Mouse (Mus musculus) adrenal gland, postnatal 4 days (tissue): ENCODE measurements around the gene Rab13. TPM values are rescaled to one million over a fixed set of nuclear protein-coding genes. Genes with fewer than 3 reads are reported as not detected.

ENCODE experiments used
- DNase-seq, 2 experiments: peaks; one replicate each; pipeline ENCODE4 v3.0.0; 2021 to 2022; ENCODE audit warnings: low spot score in 2 of 2, mixed read lengths in 2 of 2
- long read RNA-seq, 2 experiments: library from polyadenylated mRNA; stranded (forward); transcript quantifications; one replicate each; pipeline ENCODE4 v2.0.0; 2021
- total RNA-seq, 2 experiments: library from RNA; stranded (reverse); gene quantifications; 2 replicates each; pipeline ENCODE4 v1.2.3; 2021

Rab13 gene
- 10 to 100 TPM; 52.7 to 56.4 TPM for total RNA-seq
- long read RNA-seq, experiment 1, transcript Rab13-201 (8 exons, 1,107 nt), result major isoform, 26 of 37 reads
- long read RNA-seq, experiment 1, partial matches to known transcripts, result 8 of 37 reads
- long read RNA-seq, experiment 1, other reads (novel, unspliced or antisense), result 3 of 37 reads
- long read RNA-seq, experiment 2, transcript Rab13-201 (8 exons, 1,107 nt), result major isoform, 26 of 37 reads
- long read RNA-seq, experiment 2, partial matches to known transcripts, result 2 of 37 reads
- long read RNA-seq, experiment 2, other reads (novel, unspliced or antisense), result 7 of 37 reads

DNA sequence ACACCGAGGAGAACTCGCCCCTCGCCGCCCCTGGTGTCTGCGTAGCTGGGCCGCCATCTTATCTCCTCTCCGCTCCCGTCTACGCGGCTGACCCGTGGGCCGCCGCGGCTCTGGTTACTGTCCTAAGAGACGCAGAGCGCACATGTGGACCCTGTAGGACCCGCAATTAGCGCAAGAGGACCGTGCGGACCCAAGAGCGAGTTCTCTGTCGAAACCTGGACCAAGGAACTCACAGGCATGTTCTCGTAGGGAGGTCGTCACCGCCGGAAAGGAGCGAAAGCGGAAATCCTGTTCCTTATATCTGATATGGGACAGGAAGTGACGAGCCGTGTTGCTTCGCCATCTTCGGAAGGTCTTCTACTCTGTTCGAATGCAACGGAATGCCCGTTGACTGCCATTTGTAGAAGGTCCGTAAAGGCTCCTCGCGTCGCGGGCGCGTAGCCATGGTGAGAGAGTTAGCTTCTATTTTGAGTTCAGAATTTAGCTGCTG is at the start of gene Rab13, which contains the start of gene Rps27:
Rab13 (plus strand) TSS at position 319 of the 490 bp plus-strand sequence.
Rps27 (minus strand) TSS at position 275 of the 490 bp plus-strand sequence.
- peak; percentile 64 to 76 for DNase-seq

DNA sequence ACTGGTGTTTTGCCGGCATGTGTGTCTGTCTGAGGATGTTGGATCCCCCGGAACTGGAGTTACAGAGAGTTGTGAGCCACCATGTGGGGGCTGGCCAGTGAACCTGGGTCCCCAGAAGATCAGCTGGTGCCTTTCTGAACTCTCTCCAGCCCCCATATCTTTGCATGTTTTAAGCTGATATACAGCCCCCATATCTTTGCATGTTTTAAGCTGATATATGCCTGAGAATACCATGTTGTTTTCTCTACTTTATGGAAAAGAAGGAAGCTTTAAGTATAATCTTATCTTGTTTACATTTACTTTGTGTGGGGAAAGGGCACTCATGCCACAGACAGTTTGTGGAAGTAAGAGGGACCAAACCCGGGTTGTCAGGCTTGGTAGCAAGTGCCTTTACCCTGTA is 33.9 kb upstream of the Rab13 start:
- DNase-seq, result no peak

DNA sequence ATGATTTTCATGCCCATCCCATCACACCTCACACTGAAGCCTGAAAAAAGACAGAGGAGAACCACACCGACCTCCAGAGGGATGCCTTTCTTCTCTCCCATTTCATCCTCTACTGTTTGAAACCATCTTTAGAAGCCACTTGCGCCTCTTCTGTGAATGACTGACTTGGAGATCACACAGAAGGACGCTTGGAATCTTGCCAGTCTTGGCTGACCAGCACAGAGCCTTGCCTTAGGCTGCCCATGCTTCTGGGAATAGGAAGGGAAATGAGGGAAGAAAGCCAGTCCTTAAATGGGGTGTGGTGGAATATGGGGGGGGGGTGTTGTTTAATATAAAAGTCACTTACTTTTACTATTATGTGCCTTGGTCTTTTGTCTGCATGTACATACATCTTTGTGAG is 29.9 kb upstream of the Rab13 start:
- DNase-seq, result no peak

DNA sequence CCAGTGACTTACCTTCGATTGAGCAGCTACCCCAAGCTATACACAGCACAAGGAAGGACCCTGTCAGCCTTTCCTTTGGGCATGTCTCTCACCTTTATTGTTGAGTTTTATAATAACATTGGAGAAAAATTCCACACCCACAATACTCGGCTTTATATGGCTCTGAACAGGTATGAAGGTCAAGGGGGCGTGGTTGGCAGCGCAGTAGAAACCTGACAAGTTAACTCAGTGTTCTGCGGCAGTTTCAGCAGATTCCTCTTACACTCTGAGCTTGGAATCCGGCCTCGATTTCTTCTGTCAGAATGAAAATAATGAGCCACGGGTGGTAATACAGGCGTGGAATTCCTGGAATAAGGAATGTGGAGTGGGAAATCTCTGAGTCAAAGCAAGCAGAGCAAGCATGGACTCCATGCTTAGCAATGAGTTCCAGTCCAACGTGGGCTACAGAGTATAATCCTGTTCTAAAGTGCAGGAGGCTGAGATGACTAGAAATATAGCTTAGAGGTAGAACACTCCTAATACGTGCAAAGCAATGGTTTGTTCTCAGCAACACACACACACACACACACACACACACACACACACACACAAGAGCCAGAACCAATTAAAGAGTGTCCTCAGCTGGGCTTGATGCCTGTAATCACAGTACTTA is 22.5 kb upstream of the Rab13 start:
- no peak for DNase-seq

DNA sequence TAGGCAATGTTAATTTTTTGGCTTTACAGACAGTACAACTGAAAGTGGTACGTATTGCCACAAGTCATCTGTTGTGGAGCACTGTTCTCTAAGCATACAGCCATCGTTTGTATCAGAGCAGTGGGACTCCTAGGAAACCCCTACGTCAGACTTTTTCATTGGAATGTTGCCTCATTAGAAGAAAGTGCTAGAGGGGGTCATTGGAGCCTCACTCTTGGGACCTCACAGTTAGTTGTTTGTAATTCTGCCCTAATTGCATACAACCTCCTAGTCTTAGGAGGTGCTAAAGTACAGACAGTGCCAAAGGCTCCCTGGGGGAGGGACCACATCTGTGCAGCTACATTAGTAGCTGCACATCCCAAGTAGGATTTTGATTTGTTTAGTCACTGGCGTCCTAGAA is 18.7 kb upstream of the Rab13 start:
- no peak for DNase-seq

GRCm38 (mm10) chr3:90195644-90196043 is 17.9 kb upstream of the Rab13 start:
- no peak for DNase-seq

DNA sequence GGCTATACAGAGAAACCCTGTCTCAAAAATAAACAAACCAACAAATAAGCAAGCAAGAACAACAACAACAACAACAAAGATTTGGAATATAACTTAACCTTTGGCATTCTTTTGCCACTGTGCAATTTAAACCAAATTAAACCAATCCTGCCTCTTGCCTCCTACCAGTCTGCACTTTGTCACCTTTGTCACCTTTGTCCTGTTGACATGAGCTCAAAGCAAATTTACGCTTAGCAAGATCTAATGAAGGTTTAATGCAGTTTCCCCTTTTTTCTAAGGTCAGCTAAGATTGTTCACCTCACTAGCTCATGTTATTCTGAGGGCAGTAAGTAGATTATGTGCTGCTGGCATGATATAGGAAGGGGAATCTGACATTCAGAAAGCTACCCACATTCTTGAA is 15.9 kb upstream of the Rab13 start:
- no peak for DNase-seq

GRCm38 (mm10) chr3:90202884-90203283 is 10.6 kb upstream of the Rab13 start:
- DNase-seq, result no peak

DNA sequence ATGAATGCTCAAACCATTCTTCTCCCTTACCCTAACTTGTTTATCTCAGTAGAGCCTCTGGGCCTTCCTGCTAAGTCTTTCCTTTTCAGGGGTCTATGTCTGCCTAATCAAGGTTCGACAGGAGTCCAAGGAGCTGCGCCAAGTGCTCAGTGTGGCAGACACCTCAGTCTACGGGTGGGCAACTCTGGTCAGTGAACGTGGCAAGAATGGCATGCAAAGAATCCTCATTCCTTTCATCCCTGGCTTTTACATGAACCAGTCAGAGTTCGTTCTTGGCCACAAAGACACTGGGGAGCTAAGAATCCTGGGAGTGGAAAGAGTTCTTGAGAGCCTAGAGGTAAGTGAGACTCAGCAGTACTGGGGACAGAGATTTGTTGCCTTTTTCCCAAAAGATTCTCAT is 9.9 kb upstream of the Rab13 start:
- DNase-seq, result no peak

- no peak for DNase-seq
These were observed 8.9 kb upstream of the Rab13 start for GRCm38 (mm10) chr3:90204582-90204981.

GRCm38 (mm10) chr3:90208662-90209061 is 4.8 kb upstream of the Rab13 start:
- DNase-seq, result no peak

GRCm38 (mm10) chr3:90209908-90210566 is 3.5 kb upstream of the Rab13 start:
- no peak for DNase-seq

GRCm38 (mm10) chr3:90211475-90212398 is 1.8 kb upstream of the Rab13 start:
- DNase-seq, result no peak

DNA sequence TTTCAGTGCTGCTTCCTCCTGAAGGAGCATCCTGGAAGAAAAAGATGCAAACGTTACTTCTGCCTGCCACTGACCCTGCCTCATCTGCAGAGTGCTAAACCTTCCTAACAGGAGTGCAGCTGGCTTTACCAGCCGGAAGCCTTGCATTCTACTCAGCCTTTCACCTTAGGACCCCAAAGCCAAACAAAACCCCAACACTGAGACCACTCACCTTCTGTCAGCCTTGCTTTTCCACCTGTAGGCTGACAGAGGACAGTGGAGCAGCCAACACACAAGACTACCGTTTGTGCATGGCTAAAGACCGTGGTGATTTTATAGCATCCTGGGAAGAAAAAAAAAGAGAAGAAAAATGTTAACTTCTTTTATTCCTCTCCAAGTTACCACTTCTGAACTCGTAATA is 772 bp upstream of the Rab13 start:
- DNase-seq, result no peak

- no peak for DNase-seq
These were observed 625 bp downstream of the Rab13 start for GRCm38 (mm10) chr3:90213956-90214684.

GRCm38 (mm10) chr3:90215825-90216380 is 2.4 kb downstream of the Rab13 start:
- no peak for DNase-seq

GRCm38 (mm10) chr3:90220088-90220487 is 6.6 kb downstream of the Rab13 start:
- DNase-seq, result peak in 1 of 2 experiments; percentile 28

GRCm38 (mm10) chr3:90220531-90220951 is 7.0 kb downstream of the Rab13 start:
- peak; percentile 62 to 69 for DNase-seq

DNA sequence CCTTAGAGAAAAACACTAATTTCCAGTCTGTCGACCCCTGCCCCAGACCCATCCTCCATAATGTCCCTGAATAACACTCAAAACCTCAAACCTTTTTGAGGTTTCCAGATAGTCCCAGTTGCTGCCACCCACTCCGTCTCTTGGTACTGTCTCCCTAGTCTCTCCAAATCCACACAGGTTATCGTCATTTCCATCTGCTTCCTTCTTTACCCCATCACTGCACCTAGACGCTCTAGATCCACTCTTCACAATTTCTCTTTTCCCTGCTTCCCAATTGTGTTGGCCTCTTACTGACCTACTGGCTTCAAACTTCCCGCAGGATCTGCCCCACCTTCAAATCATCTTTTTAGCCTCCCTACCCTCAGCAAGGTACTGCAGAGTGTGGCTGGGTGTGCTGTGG is 7.6 kb downstream of the Rab13 start:
- DNase-seq, result no peak

DNA sequence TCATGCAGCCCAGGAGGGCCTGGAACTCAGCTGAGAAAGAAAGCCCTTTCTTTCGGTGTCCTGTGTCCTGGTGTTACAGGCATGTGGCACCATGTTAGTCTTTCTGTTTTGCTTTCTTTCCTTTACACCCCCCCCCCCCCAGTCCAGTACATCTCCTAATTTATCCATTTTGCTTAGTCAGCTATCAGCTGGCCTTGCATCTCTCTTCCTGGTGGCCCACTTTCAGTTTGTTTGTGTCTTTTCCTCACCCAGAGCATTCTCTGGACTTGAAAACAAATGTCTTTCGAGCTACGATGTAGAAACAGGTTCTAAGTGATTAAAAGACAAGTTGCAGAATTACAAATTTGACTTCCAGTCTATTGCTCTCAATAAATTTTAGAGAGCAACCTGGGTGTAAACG is 9.0 kb downstream of the Rab13 start:
- no peak for DNase-seq
